Mouse (Mus musculus) intestine, embryonic 15.5 days (tissue): Measurements from ENCODE around the gene C2cd2l. TPM values are rescaled to one million over a fixed set of nuclear protein-coding genes. Genes with fewer than 3 reads are reported as not detected.

Experiments
- ATAC-seq: fragments of 200-750 bp; cut with Nextera tagmentation; 2 replicates; pipeline ENCODE4 v1.8.0; 2017; ENCODE audit warnings: moderate TSS enrichment, moderate library complexity
- H3K27ac ChIP-seq: fragments of 300-500 bp; sonication (generic); 2 replicates; pipeline ENCODE4 v1.5.1; 2015; ENCODE audit warnings: mild to moderate bottlenecking, inconsistent platforms
- H3K27me3 ChIP-seq: fragments of 300-500 bp; sonication (generic); replicated peaks from 2 replicates; pipeline ENCODE4 v1.6.1; 2015; ENCODE audit warnings: inconsistent platforms
- H3K36me3 ChIP-seq: fragments of 300-500 bp; sonication (generic); 2 replicates; pipeline ENCODE4 v1.6.1; 2015; ENCODE audit warnings: inconsistent platforms
- H3K4me1 ChIP-seq: fragments of 300-500 bp; sonication (generic); replicated peaks from 2 replicates; pipeline ENCODE4 v1.6.1; 2015; ENCODE audit warnings: inconsistent platforms
- H3K4me2 ChIP-seq: fragments of 300-500 bp; sonication (generic); replicated peaks from 2 replicates; pipeline ENCODE4 v1.6.1; 2015; ENCODE audit warnings: mild to moderate bottlenecking, inconsistent platforms
- H3K4me3 ChIP-seq: fragments of 300-500 bp; sonication (generic); replicated peaks from 2 replicates; pipeline ENCODE4 v1.5.1; 2015; ENCODE audit warnings: inconsistent platforms
- H3K9ac ChIP-seq: fragments of 300-500 bp; sonication (generic); 2 replicates; pipeline ENCODE4 v1.6.1; 2015; ENCODE audit warnings: inconsistent platforms
- H3K9me3 ChIP-seq: fragments of 300-500 bp; sonication (generic); 2 replicates; pipeline ENCODE4 v1.6.1; 2016; ENCODE audit warnings: inconsistent platforms
- WGBS: fragments of 180-500 bp; shearing (Covaris S2); methylation state at CpG from one replicate; pipeline ENCODE4 v1.1.7; 2015; 5-methylcytosine and 5-hydroxymethylcytosine counted together
- polyA plus RNA-seq: library from polyadenylated mRNA; unstranded; fragments of >200 nt; fragmentation: Nextera tagmentation; extraction: Ambion mirVana; gene quantifications from 2 replicates; pipeline ENCODE4 v1.2.1, GENCODE M21; 2015

C2cd2l gene
- polyA plus RNA-seq, 1 experiment from 2014 or later: 6.8 TPM

GRCm38 (mm10) chr9:44320799-44321133, 681 bp upstream of the C2cd2l start:
- Histone ChIP-seq H3K4me1 (peaks cover 25% of the 10 kb centered on the region), H3K27ac (peak overlapping the region; percentile 38; the same call in 1 of the 2 replicates), H3K9ac (peak overlapping the region; percentile 32), H3K4me3 (peak overlapping the region; percentile 97), H3K36me3 (0 out of 2 replicates have a peak, but pooled peaks cover 5% of the 10 kb centered on the region), H3K4me2 (peak overlapping the region; percentile 86), H3K27me3 (no peaks in the 10 kb centered on the region), H3K9me3 (no peaks in the 10 kb centered on the region)
- peak; percentile 11; the same call in 1 of the 2 replicates for ATAC-seq
- 22% methylated on average over 6 of the region's 6 CpGs for WGBS

GRCm38 (mm10) chr9:44319105-44319886, 789 bp downstream of the C2cd2l start:
- no peaks in the 10 kb centered on the region for H3K9me3 ChIP-seq
- peak overlapping the region; percentile 83 for H3K9ac ChIP-seq
- H3K4me3 ChIP-seq: peak overlapping the region; percentile 97
- peak; percentile 1; the same call in 1 of the 2 replicates for ATAC-seq
- WGBS: 3% methylated on average over 37 of the region's 37 CpGs
- H3K27me3 ChIP-seq: no peaks in the 10 kb centered on the region
- H3K4me2 ChIP-seq: peak overlapping the region; percentile 86
- H3K36me3 ChIP-seq: peaks cover 12% of the 10 kb centered on the region
- H3K27ac ChIP-seq: peak overlapping the region; percentile 55
- peaks cover 25% of the 10 kb centered on the region for H3K4me1 ChIP-seq

- ATAC-seq: no peak
- Histone ChIP-seq H3K4me2 (peak overlapping the region; percentile 86), H3K9me3 (no peaks in the 10 kb centered on the region), H3K27me3 (no peaks in the 10 kb centered on the region), H3K4me1 (peaks cover 25% of the 10 kb centered on the region), H3K4me3 (peak overlapping the region; percentile 97), H3K36me3 (peaks cover 16% of the 10 kb centered on the region), H3K27ac (peak overlapping the region; percentile 55), H3K9ac (peak overlapping the region; percentile 83)
- 26% methylated on average over 3 of the region's 3 CpGs for WGBS
Observed at GRCm38 (mm10) chr9:44318826-44319095, 1.3 kb downstream of the C2cd2l start.

- Histone ChIP-seq H3K4me1 (peaks cover 25% of the 10 kb centered on the region), H3K9ac (peak overlapping the region; percentile 83; the same call in 1 of the 2 replicates)
- peak; percentile 21; the same call in 1 of the 2 replicates for ATAC-seq
Observed at GRCm38 (mm10) chr9:44318076-44318825, 1.8 kb downstream of the C2cd2l start.

GRCm38 (mm10) chr9:44317452-44317851, 2.6 kb downstream of the C2cd2l start:
- peaks cover 25% of the 10 kb centered on the region for H3K4me1 ChIP-seq
- peak overlapping the region; percentile 86; the same call in 1 of the 2 replicates for H3K4me2 ChIP-seq
- 71% methylated on average over 4 of the region's 4 CpGs for WGBS
- no peaks in the 10 kb centered on the region for H3K27me3 ChIP-seq
- ATAC-seq: no peak
- peaks cover 24% of the 10 kb centered on the region for H3K36me3 ChIP-seq
- H3K9ac ChIP-seq: no peak overlapping the region
- H3K4me3 ChIP-seq: no peak overlapping the region
- H3K9me3 ChIP-seq: no peaks in the 10 kb centered on the region
- H3K27ac ChIP-seq: no peak overlapping the region

More at GRCm38 (mm10) chr9:44318076-44318825, 1.8 kb downstream of the C2cd2l start:
- Histone ChIP-seq H3K36me3 (peaks cover 21% of the 10 kb centered on the region), H3K27ac (peak overlapping the region; percentile 55; the same call in 1 of the 2 replicates), H3K27me3 (no peaks in the 10 kb centered on the region), H3K4me2 (peak overlapping the region; percentile 86), H3K4me3 (peak overlapping the region; percentile 97), H3K9me3 (no peaks in the 10 kb centered on the region)
- 55% methylated on average over 5 of the region's 5 CpGs for WGBS

- no peak overlapping the region for H3K9ac ChIP-seq
- no peaks in the 10 kb centered on the region for H3K27me3 ChIP-seq
- no peak for ATAC-seq
- H3K36me3 ChIP-seq: peaks cover 24% of the 10 kb centered on the region
- H3K27ac ChIP-seq: no peak overlapping the region
- no peaks in the 10 kb centered on the region for H3K9me3 ChIP-seq
- H3K4me1 ChIP-seq: peaks cover 30% of the 10 kb centered on the region
- H3K4me3 ChIP-seq: no peak overlapping the region
- 91% methylated on average over 18 of the region's 18 CpGs for WGBS
- no peak overlapping the region for H3K4me2 ChIP-seq
Observed at GRCm38 (mm10) chr9:44314910-44315309, 5.2 kb downstream of the C2cd2l start.

GRCm38 (mm10) chr9:44314257-44314547, 5.9 kb downstream of the C2cd2l start:
- H3K9ac ChIP-seq: no peak overlapping the region
- H3K4me2 ChIP-seq: no peak overlapping the region
- peaks cover 24% of the 10 kb centered on the region for H3K36me3 ChIP-seq
- WGBS: 71% methylated on average over 4 of the region's 4 CpGs
- H3K27ac ChIP-seq: no peak overlapping the region
- no peaks in the 10 kb centered on the region for H3K27me3 ChIP-seq
- no peak overlapping the region for H3K4me3 ChIP-seq
- H3K4me1 ChIP-seq: peaks cover 28% of the 10 kb centered on the region
- H3K9me3 ChIP-seq: no peaks in the 10 kb centered on the region
- no peak for ATAC-seq

- Histone ChIP-seq H3K36me3 (peaks cover 24% of the 10 kb centered on the region), H3K4me2 (no peak overlapping the region), H3K9me3 (no peaks in the 10 kb centered on the region), H3K27me3 (no peaks in the 10 kb centered on the region), H3K9ac (no peak overlapping the region), H3K4me1 (peaks cover 23% of the 10 kb centered on the region), H3K27ac (no peak overlapping the region), H3K4me3 (no peak overlapping the region)
- ATAC-seq: no peak
- 79% methylated on average over 19 of the region's 19 CpGs for WGBS
Observed at GRCm38 (mm10) chr9:44313476-44314256, 6.4 kb downstream of the C2cd2l start.

- H3K9me3 ChIP-seq: no peaks in the 10 kb centered on the region
- WGBS: 13% methylated on average over 27 of the region's 27 CpGs
- ATAC-seq: peak; percentile 79
- no peaks in the 10 kb centered on the region for H3K27me3 ChIP-seq
- peaks cover 22% of the 10 kb centered on the region for H3K36me3 ChIP-seq
- H3K4me2 ChIP-seq: peak overlapping the region; percentile 50
- peaks cover 11% of the 10 kb centered on the region for H3K4me1 ChIP-seq
- 0 out of 2 replicates have a peak overlapping the region, but pooled peaks have one; percentile 5 for H3K27ac ChIP-seq
- 0 out of 2 replicates have a peak overlapping the region, but pooled peaks have one; percentile 4 for H3K4me3 ChIP-seq
- peak overlapping the region; percentile 14; the same call in 1 of the 2 replicates for H3K9ac ChIP-seq
Observed at GRCm38 (mm10) chr9:44311136-44312134, 8.7 kb downstream of the C2cd2l start.

GRCm38 (mm10) chr9:44310750-44311135, 9.3 kb downstream of the C2cd2l start:
- Histone ChIP-seq H3K27ac (0 out of 2 replicates have a peak overlapping the region, but pooled peaks have one; percentile 5), H3K9me3 (no peaks in the 10 kb centered on the region), H3K4me3 (0 out of 2 replicates have a peak overlapping the region, but pooled peaks have one; percentile 4), H3K4me2 (peak overlapping the region; percentile 50), H3K27me3 (no peaks in the 10 kb centered on the region), H3K9ac (0 out of 2 replicates have a peak overlapping the region, but pooled peaks have one; percentile 14), H3K36me3 (peaks cover 19% of the 10 kb centered on the region), H3K4me1 (peaks cover 11% of the 10 kb centered on the region)
- ATAC-seq: no peak; the same call in 1 of the 2 replicates
- WGBS: 41% methylated on average over 10 of the region's 10 CpGs

- no peaks in the 10 kb centered on the region for H3K27me3 ChIP-seq
- H3K27ac ChIP-seq: no peak overlapping the region
- no peak overlapping the region for H3K4me3 ChIP-seq
- H3K9ac ChIP-seq: no peak overlapping the region
- H3K4me1 ChIP-seq: peaks cover 11% of the 10 kb centered on the region
- no peaks in the 10 kb centered on the region for H3K9me3 ChIP-seq
- ATAC-seq: no peak
- peaks cover 12% of the 10 kb centered on the region for H3K36me3 ChIP-seq
- H3K4me2 ChIP-seq: no peak overlapping the region
- WGBS: 56% methylated on average over 3 of the region's 3 CpGs
Observed at GRCm38 (mm10) chr9:44309756-44310155, 10.3 kb downstream of the C2cd2l start.
